Mouse (Mus musculus): ENCODE measurements at regions not wholly inside any gene's neighbourhood (a gene's known extent, or its start where the extent isn't known, plus 50 kb on each side); places are given as distances from the start of the nearest gene placed in this dataset.

GRCm38 (mm10) chr5:125843259-125843658 is 311.7 kb downstream of the Tmem132b start:
- TF ChIP-seq TAL1 (IDR thresholded peaks at IDR 0.05; ENCODE audit: low read length) (no peak), GATA1 (IDR thresholded peaks at IDR 0.05; ENCODE audit: low read length) (no peak)
- H3K4me1 ChIP-seq (ENCODE audit: control insufficient read depth): no peaks in the 10 kb centered on the region
- H3K27me3 ChIP-seq (ENCODE audit: control insufficient read depth): no peaks in the 10 kb centered on the region
- H3K36me3 ChIP-seq (ENCODE audit: control insufficient read depth): no peaks in the 10 kb centered on the region
- H3K9me3 ChIP-seq (ENCODE audit: control insufficient read depth, low read length): peaks cover 59% of the 10 kb centered on the region
- no peak overlapping the region for H3K4me3 ChIP-seq (replicated peaks)

DNA sequence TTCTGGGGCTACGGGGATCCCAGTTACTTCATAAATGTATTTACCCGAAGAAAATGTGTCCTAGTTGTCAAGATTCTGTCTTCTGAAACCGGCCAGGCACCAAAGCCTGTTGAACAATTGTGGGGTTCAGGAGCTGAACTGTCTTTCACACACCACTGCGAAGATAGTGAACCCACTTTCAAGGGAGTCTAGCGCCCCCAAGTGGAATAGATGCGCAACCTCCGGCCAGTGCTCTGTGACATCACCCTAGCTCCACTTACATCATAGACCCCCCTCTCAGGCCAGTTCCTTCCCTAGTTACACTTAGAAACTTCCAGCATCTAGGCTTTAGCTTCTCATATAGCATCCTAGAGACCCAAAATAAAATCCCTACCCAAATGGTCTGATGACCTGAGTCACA is 318.1 kb downstream of the Tmem132b start:
- H3K36me3 ChIP-seq (ENCODE audit: control insufficient read depth): no peaks in the 10 kb centered on the region
- peaks cover 55% of the 10 kb centered on the region for H3K9me3 ChIP-seq (ENCODE audit: control insufficient read depth, low read length)
- no peak for TF ChIP-seq GATA1 (IDR thresholded peaks at IDR 0.05; ENCODE audit: low read length)
- no peak for TF ChIP-seq TAL1 (IDR thresholded peaks at IDR 0.05; ENCODE audit: low read length)
- H3K27me3 ChIP-seq (ENCODE audit: control insufficient read depth): no peaks in the 10 kb centered on the region
- no peak overlapping the region for H3K4me3 ChIP-seq (replicated peaks)
- H3K4me1 ChIP-seq (ENCODE audit: control insufficient read depth): no peaks in the 10 kb centered on the region

- peaks cover 47% of the 10 kb centered on the region for H3K9me3 ChIP-seq (ENCODE audit: control insufficient read depth, low read length)
- H3K27me3 ChIP-seq (ENCODE audit: control insufficient read depth): no peaks in the 10 kb centered on the region
- no peaks in the 10 kb centered on the region for H3K4me1 ChIP-seq (ENCODE audit: control insufficient read depth)
- TF ChIP-seq GATA1 (IDR thresholded peaks at IDR 0.05; ENCODE audit: low read length): no peak
- no peak for TF ChIP-seq TAL1 (IDR thresholded peaks at IDR 0.05; ENCODE audit: low read length)
- no peaks in the 10 kb centered on the region for H3K36me3 ChIP-seq (ENCODE audit: control insufficient read depth)
- H3K4me3 ChIP-seq (replicated peaks): no peak overlapping the region
Measured at GRCm38 (mm10) chr5:125876296-125876695, 344.7 kb downstream of the Tmem132b start.

GRCm38 (mm10) chr5:125888840-125889239 is 357.3 kb downstream of the Tmem132b start:
- no peaks in the 10 kb centered on the region for H3K4me1 ChIP-seq (ENCODE audit: control insufficient read depth)
- TF ChIP-seq GATA1 (IDR thresholded peaks at IDR 0.05; ENCODE audit: low read length): no peak
- TF ChIP-seq TAL1 (IDR thresholded peaks at IDR 0.05; ENCODE audit: low read length): no peak
- H3K9me3 ChIP-seq (ENCODE audit: control insufficient read depth, low read length): peaks cover 41% of the 10 kb centered on the region

DNA sequence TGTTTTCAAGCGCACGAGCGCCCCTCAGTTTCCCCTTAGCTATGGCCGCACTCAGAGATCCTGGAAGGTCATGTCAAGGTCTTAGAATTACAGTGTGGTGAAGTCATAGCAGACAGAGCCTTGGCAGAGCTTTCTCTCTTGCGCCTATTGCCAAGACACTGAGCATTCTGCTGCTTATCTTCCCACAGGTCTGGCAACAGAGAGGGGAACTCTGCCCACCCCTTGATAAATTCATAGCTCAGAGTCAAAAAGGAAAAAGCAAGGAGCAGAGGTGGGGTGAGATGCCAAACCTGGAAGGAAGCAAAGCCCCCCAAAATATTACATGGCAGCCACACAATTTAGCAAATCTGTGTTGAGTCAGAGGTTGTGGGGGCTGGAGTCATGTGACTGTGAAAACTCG is 362.3 kb downstream of the Tmem132b start:
- Histone ChIP-seq H3K4me3 (replicated peaks) (no peak overlapping the region), H3K4me1 (ENCODE audit: control insufficient read depth) (no peaks in the 10 kb centered on the region), H3K9me3 (ENCODE audit: control insufficient read depth, low read length) (peaks cover 48% of the 10 kb centered on the region), H3K27me3 (ENCODE audit: control insufficient read depth) (no peaks in the 10 kb centered on the region), H3K36me3 (ENCODE audit: control insufficient read depth) (no peaks in the 10 kb centered on the region)
- TF ChIP-seq GATA1 (IDR thresholded peaks at IDR 0.05; ENCODE audit: low read length) (no peak), TAL1 (IDR thresholded peaks at IDR 0.05; ENCODE audit: low read length) (no peak)

More at GRCm38 (mm10) chr5:125888840-125889239, 357.3 kb downstream of the Tmem132b start:
- Histone ChIP-seq H3K27me3 (ENCODE audit: control insufficient read depth) (no peaks in the 10 kb centered on the region), H3K4me3 (replicated peaks) (no peak overlapping the region), H3K36me3 (ENCODE audit: control insufficient read depth) (no peaks in the 10 kb centered on the region)

DNA sequence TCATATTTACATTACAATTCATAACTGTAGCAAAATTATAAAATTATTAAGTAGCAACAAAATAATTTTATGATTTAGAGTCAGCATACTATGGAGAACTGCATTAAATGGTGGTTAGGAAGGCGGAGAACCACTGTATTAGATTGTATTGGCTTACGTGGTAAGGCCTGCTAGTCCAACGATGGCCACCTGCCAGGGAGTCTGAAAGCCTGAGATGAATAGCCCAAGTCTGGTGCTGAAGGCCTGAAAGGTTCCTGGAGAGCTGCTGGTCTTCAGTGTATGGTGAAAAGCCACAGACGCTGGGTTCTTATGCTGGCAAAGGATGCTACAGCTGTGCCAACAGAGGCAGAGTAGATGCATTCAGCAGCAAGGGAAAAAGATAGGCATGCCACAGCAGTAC is 370.5 kb downstream of the Tmem132b start:
- Histone ChIP-seq H3K27me3 (ENCODE audit: control insufficient read depth) (no peaks in the 10 kb centered on the region), H3K4me1 (ENCODE audit: control insufficient read depth) (no peaks in the 10 kb centered on the region), H3K9me3 (ENCODE audit: control insufficient read depth, low read length) (peaks cover 59% of the 10 kb centered on the region), H3K36me3 (ENCODE audit: control insufficient read depth) (no peaks in the 10 kb centered on the region), H3K4me3 (replicated peaks) (no peak overlapping the region)
- TF ChIP-seq GATA1 (IDR thresholded peaks at IDR 0.05; ENCODE audit: low read length) (no peak), TAL1 (IDR thresholded peaks at IDR 0.05; ENCODE audit: low read length) (no peak)

GRCm38 (mm10) chr5:125904426-125904825 is 372.9 kb downstream of the Tmem132b start:
- TF ChIP-seq TAL1 (IDR thresholded peaks at IDR 0.05; ENCODE audit: low read length): no peak
- Histone ChIP-seq H3K9me3 (ENCODE audit: control insufficient read depth, low read length) (peaks cover 59% of the 10 kb centered on the region), H3K4me1 (ENCODE audit: control insufficient read depth) (no peaks in the 10 kb centered on the region)

DNA sequence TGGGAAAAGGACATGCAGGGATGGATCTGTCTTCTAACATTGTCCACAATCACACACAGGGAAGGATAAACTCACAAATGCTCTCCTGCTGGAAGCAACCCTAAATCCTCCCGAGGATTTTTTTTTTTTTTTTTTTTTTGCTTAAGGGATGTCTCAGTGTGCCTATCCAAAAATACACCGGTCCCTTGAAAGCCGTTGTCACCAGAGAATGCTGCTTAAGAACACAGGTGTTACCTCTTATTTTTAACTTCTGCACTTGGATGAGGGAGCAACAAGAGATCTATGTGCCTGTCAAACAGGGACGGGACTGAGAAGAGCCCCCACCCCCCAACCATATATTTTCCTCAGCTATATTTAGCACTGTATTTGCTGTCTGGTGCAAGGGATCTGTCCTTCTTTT is 375.8 kb downstream of the Tmem132b start:
- Histone ChIP-seq H3K9me3 (ENCODE audit: control insufficient read depth, low read length) (peaks cover 59% of the 10 kb centered on the region), H3K4me1 (ENCODE audit: control insufficient read depth) (no peaks in the 10 kb centered on the region), H3K27me3 (ENCODE audit: control insufficient read depth) (no peaks in the 10 kb centered on the region), H3K4me3 (replicated peaks) (no peak overlapping the region), H3K36me3 (ENCODE audit: control insufficient read depth) (no peaks in the 10 kb centered on the region)
- TF ChIP-seq TAL1 (IDR thresholded peaks at IDR 0.05; ENCODE audit: low read length): no peak
- TF ChIP-seq GATA1 (IDR thresholded peaks at IDR 0.05; ENCODE audit: low read length): no peak

More at GRCm38 (mm10) chr5:125904426-125904825, 372.9 kb downstream of the Tmem132b start:
- Histone ChIP-seq H3K36me3 (ENCODE audit: control insufficient read depth) (no peaks in the 10 kb centered on the region), H3K27me3 (ENCODE audit: control insufficient read depth) (no peaks in the 10 kb centered on the region), H3K4me3 (replicated peaks) (no peak overlapping the region)

GRCm38 (mm10) chr5:125907909-125908308 is 376.3 kb downstream of the Tmem132b start:
- Histone ChIP-seq H3K4me3 (replicated peaks) (no peak overlapping the region), H3K36me3 (ENCODE audit: control insufficient read depth) (no peaks in the 10 kb centered on the region), H3K4me1 (ENCODE audit: control insufficient read depth) (no peaks in the 10 kb centered on the region), H3K9me3 (ENCODE audit: control insufficient read depth, low read length) (peaks cover 58% of the 10 kb centered on the region), H3K27me3 (ENCODE audit: control insufficient read depth) (no peaks in the 10 kb centered on the region)
- TF ChIP-seq TAL1 (IDR thresholded peaks at IDR 0.05; ENCODE audit: low read length): no peak
- no peak for TF ChIP-seq GATA1 (IDR thresholded peaks at IDR 0.05; ENCODE audit: low read length)

GRCm38 (mm10) chr5:125915857-125916256 is 384.3 kb downstream of the Tmem132b start:
- Histone ChIP-seq H3K9me3 (ENCODE audit: control insufficient read depth, low read length) (peaks cover 76% of the 10 kb centered on the region), H3K4me1 (ENCODE audit: control insufficient read depth) (no peaks in the 10 kb centered on the region), H3K36me3 (ENCODE audit: control insufficient read depth) (no peaks in the 10 kb centered on the region), H3K27me3 (ENCODE audit: control insufficient read depth) (no peaks in the 10 kb centered on the region), H3K4me3 (replicated peaks) (no peak overlapping the region)
- no peak for TF ChIP-seq TAL1 (IDR thresholded peaks at IDR 0.05; ENCODE audit: low read length)
- no peak for TF ChIP-seq GATA1 (IDR thresholded peaks at IDR 0.05; ENCODE audit: low read length)
